Mouse (Mus musculus): ENCODE measurements around the gene Grb10. TPM values are rescaled to one million over a fixed set of nuclear protein-coding genes. Genes with fewer than 3 reads are reported as not detected.
A peak's percentile ranks its signal among the peaks of the same experiment; 100 is the strongest.

Grb10 gene
- 344 and 352 TPM in 2 replicates for polyA plus RNA-seq (2016; fragmentation: Nextera tagmentation; extraction: Ambion mirVana)

DNA sequence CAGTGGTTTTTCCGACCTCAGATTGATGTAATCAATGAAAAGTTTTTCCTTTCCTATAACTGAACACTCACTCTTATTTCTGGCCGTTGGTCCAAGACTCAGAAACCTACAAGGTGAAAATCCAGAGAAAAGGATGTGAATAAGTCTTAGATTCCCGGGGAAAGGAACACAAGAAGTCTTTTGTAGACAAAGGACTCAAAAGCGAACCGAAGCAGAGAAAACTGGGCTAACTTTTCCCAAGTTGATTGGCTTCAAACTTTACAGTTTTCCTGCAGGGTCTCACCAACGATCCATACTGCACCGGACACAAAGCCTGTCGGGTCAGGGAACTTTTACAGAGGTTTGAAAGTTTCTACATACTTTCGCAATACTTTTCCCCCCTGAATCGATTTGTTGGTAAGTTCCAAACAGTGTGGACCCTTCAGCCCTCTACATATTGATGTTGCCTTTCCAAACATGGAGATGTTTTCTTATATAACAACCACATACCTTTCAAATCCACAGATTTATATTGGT, at the start of gene Grb10:
TSS of gene Grb10 (minus strand) at position 214 of the 516 bp plus-strand sequence.
- H3K9me3 ChIP-seq, result no peaks in the 10 kb centered on the region
- WGBS, result 29% methylated on average over 10 of the region's 10 CpGs
- H3K27me3 ChIP-seq, result peaks cover 90% of the 10 kb centered on the region
- H3K9ac ChIP-seq (replicated peaks), result peak within 1 kb of the TSS; percentile 88
- 0 out of 2 replicates have a peak, but pooled peaks cover 12% of the 10 kb centered on the region for H3K4me1 ChIP-seq
- ATAC-seq (ENCODE audit: low FRiP score, low read depth), result no peak
- peak within 1 kb of the TSS; percentile 54 for H3K4me2 ChIP-seq (replicated peaks)
- peak within 1 kb of the TSS; percentile 83 for H3K27ac ChIP-seq (replicated peaks)
- H3K36me3 ChIP-seq, result no peaks in the 10 kb centered on the region
- H3K4me3 ChIP-seq, result peak within 1 kb of the TSS; percentile 69

- Histone ChIP-seq H3K9ac (replicated peaks) (no peak overlapping the region), H3K36me3 (0 out of 2 replicates have a peak, but pooled peaks cover 5% of the 10 kb centered on the region), H3K27ac (replicated peaks) (no peak overlapping the region), H3K27me3 (no peaks in the 10 kb centered on the region), H3K4me1 (no peaks in the 10 kb centered on the region), H3K9me3 (0 out of 2 replicates have a peak, but pooled peaks cover 3% of the 10 kb centered on the region), H3K4me3 (no peak overlapping the region), H3K4me2 (replicated peaks) (no peak overlapping the region)
- no peak for ATAC-seq (ENCODE audit: low FRiP score, low read depth)
- WGBS, result 86% methylated on average over 3 of the region's 3 CpGs
Measured at GRCm38 (mm10) chr11:12081638-12082037, 43.2 kb upstream of the Grb10 start.

DNA sequence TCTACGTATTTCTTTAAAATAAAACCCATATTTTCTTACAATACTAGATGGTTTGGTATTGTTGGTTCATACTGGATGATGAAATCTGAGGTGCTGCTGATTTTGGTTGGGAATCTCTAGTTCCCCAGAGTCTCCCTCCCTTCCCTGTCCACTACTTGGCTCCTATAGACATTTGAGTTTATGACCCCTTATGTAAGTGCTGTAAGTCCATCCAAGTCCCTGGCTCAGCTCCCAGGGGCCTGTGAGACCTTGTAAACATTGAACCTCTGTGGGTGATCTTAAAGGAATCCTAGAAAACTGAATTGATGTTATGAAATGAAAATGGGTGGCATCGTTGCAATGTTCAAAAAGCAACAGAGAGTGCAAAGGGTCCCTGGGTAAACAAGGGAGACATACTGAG, 40.7 kb upstream of the Grb10 start:
- H3K4me2 ChIP-seq (replicated peaks), result no peak overlapping the region
- no peak for ATAC-seq (ENCODE audit: low FRiP score, low read depth)
- no peaks in the 10 kb centered on the region for H3K4me1 ChIP-seq
- no peaks in the 10 kb centered on the region for H3K27me3 ChIP-seq
- no peak overlapping the region for H3K9ac ChIP-seq (replicated peaks)
- no peak overlapping the region for H3K4me3 ChIP-seq
- 0 out of 2 replicates have a peak, but pooled peaks cover 5% of the 10 kb centered on the region for H3K36me3 ChIP-seq
- H3K27ac ChIP-seq (replicated peaks), result no peak overlapping the region
- 80% methylated on average over 2 of the region's 2 CpGs for WGBS
- 0 out of 2 replicates have a peak, but pooled peaks cover 3% of the 10 kb centered on the region for H3K9me3 ChIP-seq

GRCm38 (mm10) chr11:12075449-12075848, 37.0 kb upstream of the Grb10 start:
- Histone ChIP-seq H3K27ac (replicated peaks) (no peak overlapping the region), H3K9me3 (no peaks in the 10 kb centered on the region), H3K9ac (replicated peaks) (no peak overlapping the region), H3K4me1 (no peaks in the 10 kb centered on the region), H3K36me3 (no peaks in the 10 kb centered on the region), H3K4me2 (replicated peaks) (no peak overlapping the region), H3K4me3 (no peak overlapping the region), H3K27me3 (no peaks in the 10 kb centered on the region)
- ATAC-seq (ENCODE audit: low FRiP score, low read depth), result no peak
- 97% methylated on average over 1 of the region's 1 CpGs for WGBS

DNA sequence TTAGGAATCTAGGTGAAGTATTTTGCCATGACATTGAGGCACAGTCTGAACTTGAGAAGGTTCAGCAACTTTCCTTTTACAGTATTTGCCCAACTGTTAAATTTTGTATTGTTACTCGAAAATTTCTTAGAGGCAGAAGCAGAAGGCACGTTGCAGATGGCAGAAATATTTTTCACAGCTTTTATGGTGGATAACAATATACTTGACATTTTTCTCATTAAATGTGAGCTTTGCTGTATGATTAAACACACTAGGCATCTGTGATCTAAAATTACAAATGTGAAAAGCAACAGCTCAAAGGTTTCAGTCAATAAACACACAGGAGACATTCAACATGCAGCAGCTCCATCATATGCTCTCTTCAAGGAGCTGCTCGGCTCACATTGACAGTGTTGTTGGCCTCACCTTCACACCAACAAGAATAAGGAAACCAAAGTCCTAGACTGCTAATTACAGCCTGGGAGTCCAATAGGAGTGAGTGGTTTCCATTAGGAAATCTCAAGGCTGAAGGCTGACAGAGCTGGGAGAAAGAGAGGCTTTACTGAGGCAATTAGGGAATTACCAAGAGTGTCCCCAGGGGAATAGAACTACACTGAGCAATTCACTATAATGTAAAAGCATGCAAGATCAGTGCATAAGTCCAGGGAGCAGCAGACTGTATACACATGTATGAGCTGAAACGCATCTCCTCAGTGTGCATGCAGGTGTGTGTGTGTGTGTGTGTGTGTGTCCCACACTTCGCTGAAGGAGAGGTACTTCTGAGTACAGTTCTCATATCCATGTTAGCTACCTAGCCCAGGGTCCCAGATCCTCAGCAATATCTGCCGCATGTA, 35.1 kb upstream of the Grb10 start:
- Histone ChIP-seq H3K4me3 (no peak overlapping the region), H3K36me3 (no peaks in the 10 kb centered on the region), H3K27ac (replicated peaks) (no peak overlapping the region), H3K4me2 (replicated peaks) (no peak overlapping the region), H3K9ac (replicated peaks) (no peak overlapping the region), H3K9me3 (no peaks in the 10 kb centered on the region), H3K4me1 (no peaks in the 10 kb centered on the region), H3K27me3 (no peaks in the 10 kb centered on the region)
- WGBS, result 87% methylated on average over 6 of the region's 6 CpGs
- no peak for ATAC-seq (ENCODE audit: low FRiP score, low read depth)

DNA sequence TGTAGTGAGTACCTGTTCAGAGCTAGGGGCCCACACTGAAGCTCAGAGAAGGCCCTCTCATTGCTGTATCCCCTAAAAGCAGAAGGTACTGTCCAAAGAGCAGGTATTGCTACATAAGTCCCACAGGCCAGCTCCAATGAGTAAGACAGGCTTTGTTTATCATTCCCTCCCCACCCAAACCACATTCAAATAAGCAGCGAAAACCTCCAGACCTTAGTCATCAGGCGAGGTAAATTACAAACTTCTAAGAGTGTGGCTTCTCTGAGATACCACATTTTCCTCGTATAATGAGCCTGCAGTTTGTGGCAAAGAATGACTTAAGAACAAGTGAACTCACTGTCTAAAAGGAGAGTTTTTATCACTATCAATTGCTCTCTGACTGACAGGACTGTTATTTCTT, 33.8 kb upstream of the Grb10 start:
- Histone ChIP-seq H3K4me1 (no peaks in the 10 kb centered on the region), H3K9ac (replicated peaks) (no peak overlapping the region), H3K36me3 (no peaks in the 10 kb centered on the region), H3K27ac (replicated peaks) (no peak overlapping the region), H3K4me2 (replicated peaks) (no peak overlapping the region), H3K27me3 (no peaks in the 10 kb centered on the region), H3K9me3 (no peaks in the 10 kb centered on the region), H3K4me3 (no peak overlapping the region)
- ATAC-seq (ENCODE audit: low FRiP score, low read depth), result no peak
- 89% methylated on average over 3 of the region's 3 CpGs for WGBS

- ATAC-seq (ENCODE audit: low FRiP score, low read depth), result no peak
- Histone ChIP-seq H3K27me3 (no peaks in the 10 kb centered on the region), H3K9ac (replicated peaks) (no peak overlapping the region), H3K4me3 (no peak overlapping the region), H3K36me3 (no peaks in the 10 kb centered on the region), H3K4me1 (no peaks in the 10 kb centered on the region), H3K4me2 (replicated peaks) (no peak overlapping the region), H3K9me3 (no peaks in the 10 kb centered on the region), H3K27ac (replicated peaks) (no peak overlapping the region)
- WGBS, result 87% methylated on average over 4 of the region's 4 CpGs
Measured at GRCm38 (mm10) chr11:12059005-12059404, 20.5 kb upstream of the Grb10 start.

GRCm38 (mm10) chr11:12048547-12049327, 10.3 kb upstream of the Grb10 start:
- Histone ChIP-seq H3K4me1 (no peaks in the 10 kb centered on the region), H3K4me2 (replicated peaks) (no peak overlapping the region), H3K27ac (replicated peaks) (no peak overlapping the region), H3K36me3 (peaks cover 3% of the 10 kb centered on the region; the same call in 1 of the 2 replicates), H3K27me3 (0 out of 2 replicates have a peak, but pooled peaks cover 6% of the 10 kb centered on the region), H3K9ac (replicated peaks) (no peak overlapping the region), H3K9me3 (no peaks in the 10 kb centered on the region), H3K4me3 (no peak overlapping the region)
- no peak for ATAC-seq (ENCODE audit: low FRiP score, low read depth)
- 82% methylated on average over 2 of the region's 2 CpGs for WGBS

- Histone ChIP-seq H3K4me3 (no peak overlapping the region), H3K4me2 (replicated peaks) (no peak overlapping the region), H3K36me3 (peaks cover 3% of the 10 kb centered on the region; the same call in 1 of the 2 replicates), H3K27ac (replicated peaks) (no peak overlapping the region), H3K4me1 (no peaks in the 10 kb centered on the region), H3K9me3 (no peaks in the 10 kb centered on the region), H3K9ac (replicated peaks) (no peak overlapping the region), H3K27me3 (peaks cover 11% of the 10 kb centered on the region)
- 77% methylated on average over 1 of the region's 1 CpGs for WGBS
- ATAC-seq (ENCODE audit: low FRiP score, low read depth), result no peak
Measured at GRCm38 (mm10) chr11:12048135-12048534, 9.7 kb upstream of the Grb10 start.

GRCm38 (mm10) chr11:12044245-12044644, 5.8 kb upstream of the Grb10 start:
- WGBS, result 54% methylated on average over 3 of the region's 3 CpGs
- Histone ChIP-seq H3K9ac (replicated peaks) (no peak overlapping the region), H3K4me2 (replicated peaks) (no peak overlapping the region), H3K9me3 (no peaks in the 10 kb centered on the region), H3K36me3 (no peaks in the 10 kb centered on the region), H3K4me3 (no peak overlapping the region), H3K27me3 (peaks cover 47% of the 10 kb centered on the region), H3K4me1 (0 out of 2 replicates have a peak, but pooled peaks cover 4% of the 10 kb centered on the region), H3K27ac (replicated peaks) (no peak overlapping the region)
- ATAC-seq (ENCODE audit: low FRiP score, low read depth), result no peak

- 84% methylated on average over 4 of the region's 4 CpGs for WGBS
- H3K9me3 ChIP-seq, result no peaks in the 10 kb centered on the region
- ATAC-seq (ENCODE audit: low FRiP score, low read depth), result no peak
- no peak overlapping the region for H3K4me2 ChIP-seq (replicated peaks)
- H3K4me3 ChIP-seq, result no peak overlapping the region
- H3K27ac ChIP-seq (replicated peaks), result no peak overlapping the region
- no peaks in the 10 kb centered on the region for H3K36me3 ChIP-seq
- H3K27me3 ChIP-seq, result peaks cover 70% of the 10 kb centered on the region
- no peak overlapping the region for H3K9ac ChIP-seq (replicated peaks)
- H3K4me1 ChIP-seq, result 0 out of 2 replicates have a peak, but pooled peaks cover 12% of the 10 kb centered on the region
Measured at GRCm38 (mm10) chr11:12041787-12042186, 3.3 kb upstream of the Grb10 start.

GRCm38 (mm10) chr11:12041379-12041778, 2.9 kb upstream of the Grb10 start:
- Histone ChIP-seq H3K27me3 (peaks cover 74% of the 10 kb centered on the region), H3K9me3 (no peaks in the 10 kb centered on the region), H3K9ac (replicated peaks) (no peak overlapping the region), H3K36me3 (no peaks in the 10 kb centered on the region), H3K4me1 (0 out of 2 replicates have a peak, but pooled peaks cover 12% of the 10 kb centered on the region), H3K27ac (replicated peaks) (no peak overlapping the region), H3K4me3 (no peak overlapping the region), H3K4me2 (replicated peaks) (no peak overlapping the region)
- ATAC-seq (ENCODE audit: low FRiP score, low read depth), result no peak
- 79% methylated on average over 6 of the region's 6 CpGs for WGBS
